Mouse (Mus musculus): ENCODE results near the gene Gm28551. TPM values are rescaled to one million over a fixed set of nuclear protein-coding genes. Genes with fewer than 3 reads are reported as not detected.
A peak's percentile ranks its signal among the peaks of the same experiment; 100 is the strongest.
"Not testable (repeated sequence)": the region's sequence is repeated elsewhere in the genome, so short reads cannot be mapped to it uniquely, and the experiment has no call there.

Gm28551 gene
- 0.52 and 0.67 TPM in 2 replicates for polyA plus RNA-seq (2015; fragmentation: Nextera tagmentation; extraction: Ambion mirVana)

DNA sequence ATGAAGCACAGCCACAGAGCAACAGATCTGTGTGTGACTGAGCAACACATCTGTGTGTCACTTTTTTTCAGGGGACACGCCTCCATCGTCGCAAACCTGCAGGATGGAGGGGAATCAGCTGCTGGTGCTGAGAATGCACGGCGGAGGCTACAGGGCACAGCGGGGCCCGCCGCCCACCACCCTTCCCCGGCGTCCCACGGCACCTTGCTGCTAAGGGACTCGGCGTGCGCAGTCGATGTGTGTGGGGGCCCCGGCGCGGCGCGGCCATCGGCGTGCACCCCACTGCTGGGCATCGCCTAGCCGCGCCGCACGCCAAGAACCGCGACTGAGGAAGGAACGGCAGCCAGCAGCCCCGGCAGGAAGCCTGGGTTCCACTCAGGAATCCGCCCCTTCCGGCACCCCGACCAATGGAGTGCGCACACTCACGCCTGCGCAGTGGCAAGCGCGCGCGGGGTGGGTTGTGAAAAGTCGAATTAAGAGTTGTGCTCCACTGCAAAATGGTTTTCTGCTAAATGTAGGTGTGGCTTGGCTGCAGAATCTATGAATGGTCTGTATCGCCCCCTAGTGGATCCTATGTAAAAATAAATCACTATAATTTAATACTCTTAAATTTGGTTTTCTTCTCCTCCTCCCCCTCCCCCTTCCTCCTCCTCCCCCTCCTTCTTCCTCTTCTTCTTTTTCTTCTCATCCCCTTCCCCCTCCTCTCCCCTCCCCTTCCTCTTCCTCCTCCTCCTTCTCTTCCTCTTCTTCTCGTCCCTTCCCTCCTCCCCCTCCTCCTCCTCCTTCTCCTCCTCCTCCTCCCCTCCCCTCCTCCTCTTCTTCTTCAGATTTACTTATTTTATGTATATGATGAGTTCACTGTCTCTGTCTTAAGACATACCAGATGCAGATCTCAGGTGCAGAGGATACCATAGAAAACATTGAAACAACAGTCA is at the start of gene Gm28551, which contains the start of the genes Asdurf and Asnsd1:
Gene Gm28551, minus strand, starts transcription at position 341 of the 935 bp plus-strand sequence.
Gene Asdurf, minus strand, starts transcription at position 293 of the 935 bp plus-strand sequence.
Gene Asnsd1, minus strand, starts transcription at position 426 of the 935 bp plus-strand sequence.
- H3K4me3 ChIP-seq (replicated peaks) = peak within 1 kb of the TSS; percentile 89
- no peaks in the 10 kb centered on the region for H3K27me3 ChIP-seq
- H3K9ac ChIP-seq = peak within 1 kb of the TSS; percentile 85
- H3K9me3 ChIP-seq (replicated peaks) = no peaks in the 10 kb centered on the region
- peak within 1 kb of the TSS; percentile 49 for H3K4me2 ChIP-seq (replicated peaks)
- H3K4me1 ChIP-seq = 0 out of 2 replicates have a peak, but pooled peaks cover 3% of the 10 kb centered on the region
- peak; percentile 100 for ATAC-seq (ENCODE audit: insufficient number of reproducible peaks, low FRiP score, low TSS enrichment, low read depth)
- H3K36me3 ChIP-seq = peaks cover 15% of the 10 kb centered on the region
- 0% methylated on average over 44 of the region's 44 CpGs for WGBS
- H3K27ac ChIP-seq (replicated peaks) = peak within 1 kb of the TSS; percentile 90

DNA sequence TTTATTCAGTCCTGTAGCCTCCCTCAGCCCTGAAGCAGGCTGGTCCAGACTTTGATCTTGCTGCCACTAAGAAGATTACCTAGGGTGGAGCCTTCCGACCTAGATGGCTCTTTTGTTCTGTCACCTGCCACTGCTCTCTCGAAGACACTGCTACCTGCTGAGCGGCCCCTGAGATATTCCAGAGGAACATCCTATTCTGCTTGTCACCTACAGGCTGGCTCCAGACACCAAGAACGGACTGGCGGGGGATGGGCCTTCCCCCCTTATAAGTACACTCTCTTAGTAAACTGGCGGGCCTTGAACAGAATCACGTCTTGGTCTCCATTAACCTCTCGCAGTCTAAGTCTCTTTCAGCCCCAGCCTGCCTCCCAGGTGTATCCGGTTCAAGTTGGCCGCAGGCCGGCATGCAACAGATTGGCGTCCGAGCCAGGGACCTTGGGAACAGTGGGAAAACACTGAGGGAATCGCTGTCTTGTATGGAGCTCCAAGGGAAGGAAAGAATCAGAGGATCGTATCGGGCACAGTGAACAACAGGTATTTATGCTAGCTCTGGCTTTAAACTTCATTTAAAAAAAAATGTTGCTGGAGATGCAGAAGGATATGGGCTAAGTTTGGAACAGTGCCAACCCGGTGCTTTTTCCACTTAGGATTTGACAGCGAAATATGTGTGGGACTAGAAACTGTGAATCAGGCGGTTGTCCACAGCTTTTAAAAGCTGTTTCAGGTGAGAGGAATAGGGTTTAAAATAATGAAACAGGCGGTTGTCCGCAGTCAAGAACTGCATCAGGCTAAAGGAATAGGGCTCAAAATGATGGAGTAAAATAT is 41.7 kb upstream of the Gm28551 start:
- WGBS = 24% methylated on average over 21 of the region's 21 CpGs
- H3K9ac ChIP-seq; H3K27me3 ChIP-seq; H3K27ac ChIP-seq (replicated peaks); H3K4me3 ChIP-seq (replicated peaks); H3K4me1 ChIP-seq; ATAC-seq (ENCODE audit: insufficient number of reproducible peaks, low FRiP score, low TSS enrichment, low read depth); H3K36me3 ChIP-seq; H3K9me3 ChIP-seq (replicated peaks): not testable (repeated sequence)
- H3K4me2 ChIP-seq (replicated peaks) = peak overlapping the region; percentile 36

DNA sequence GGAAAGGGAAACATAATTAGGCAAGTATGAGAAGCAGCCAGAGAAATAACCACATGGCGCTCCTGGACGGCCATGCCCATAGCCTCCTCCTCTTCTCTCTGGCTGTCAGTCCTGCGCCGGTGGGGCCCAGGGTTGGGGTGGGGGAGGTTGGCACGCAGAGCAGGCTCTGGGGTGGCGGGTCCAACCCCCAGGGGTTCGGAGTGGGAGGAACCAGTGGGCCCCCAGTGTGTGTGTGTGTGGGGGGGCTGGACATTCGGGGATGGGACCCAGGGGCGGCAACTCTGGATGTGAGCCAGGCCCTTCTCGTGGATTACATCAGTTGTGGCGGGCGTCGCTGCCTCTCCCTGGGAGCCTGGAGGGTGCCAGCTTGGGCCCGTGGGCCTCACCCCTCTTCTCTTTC is 36.3 kb upstream of the Gm28551 start:
- H3K36me3 ChIP-seq = no peaks in the 10 kb centered on the region
- 84% methylated on average over 10 of the region's 14 CpGs for WGBS
- no peaks in the 10 kb centered on the region for H3K9me3 ChIP-seq (replicated peaks)
- H3K4me3 ChIP-seq (replicated peaks) = no peak overlapping the region
- no peaks in the 10 kb centered on the region for H3K27me3 ChIP-seq
- H3K9ac ChIP-seq = no peak overlapping the region
- ATAC-seq (ENCODE audit: insufficient number of reproducible peaks, low FRiP score, low TSS enrichment, low read depth) = no peak
- no peak overlapping the region for H3K4me2 ChIP-seq (replicated peaks)
- no peaks in the 10 kb centered on the region for H3K4me1 ChIP-seq
- no peak overlapping the region for H3K27ac ChIP-seq (replicated peaks)

DNA sequence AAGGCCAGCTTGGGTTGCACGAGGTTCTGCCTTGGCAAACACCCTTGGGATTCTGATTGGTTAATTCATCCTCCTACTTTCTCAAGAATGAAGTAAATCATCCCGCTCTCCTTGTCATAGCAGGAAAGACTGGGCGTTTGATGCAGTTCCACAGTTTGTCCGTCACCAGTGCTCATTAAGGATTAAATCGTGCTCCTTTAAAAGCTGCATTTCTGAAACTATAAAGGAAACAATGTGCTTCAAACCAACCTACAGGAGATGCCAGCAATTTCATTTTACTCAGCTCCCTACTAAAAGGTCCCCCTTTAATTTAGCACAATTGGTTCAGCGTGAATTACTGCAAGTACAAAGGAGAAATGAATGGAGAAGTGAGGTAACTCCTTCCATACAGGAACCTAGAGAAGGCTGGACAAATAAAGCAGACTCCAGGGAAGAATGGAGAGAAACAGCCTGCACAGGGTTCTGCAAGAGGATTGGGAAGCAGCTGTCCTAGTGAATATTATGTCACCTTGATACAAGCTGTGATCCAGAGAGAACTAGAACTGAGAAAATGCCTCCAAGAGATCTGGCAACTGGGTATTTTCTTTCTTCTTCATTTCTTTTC is 31.7 kb upstream of the Gm28551 start:
- no peaks in the 10 kb centered on the region for H3K27me3 ChIP-seq
- H3K4me3 ChIP-seq (replicated peaks) = no peak overlapping the region
- no peaks in the 10 kb centered on the region for H3K36me3 ChIP-seq
- H3K4me1 ChIP-seq = no peaks in the 10 kb centered on the region
- no peak for ATAC-seq (ENCODE audit: insufficient number of reproducible peaks, low FRiP score, low TSS enrichment, low read depth)
- no peak overlapping the region for H3K27ac ChIP-seq (replicated peaks)
- H3K4me2 ChIP-seq (replicated peaks) = no peak overlapping the region
- H3K9ac ChIP-seq = no peak overlapping the region
- H3K9me3 ChIP-seq (replicated peaks) = no peaks in the 10 kb centered on the region
- 69% methylated on average over 6 of the region's 6 CpGs for WGBS

DNA sequence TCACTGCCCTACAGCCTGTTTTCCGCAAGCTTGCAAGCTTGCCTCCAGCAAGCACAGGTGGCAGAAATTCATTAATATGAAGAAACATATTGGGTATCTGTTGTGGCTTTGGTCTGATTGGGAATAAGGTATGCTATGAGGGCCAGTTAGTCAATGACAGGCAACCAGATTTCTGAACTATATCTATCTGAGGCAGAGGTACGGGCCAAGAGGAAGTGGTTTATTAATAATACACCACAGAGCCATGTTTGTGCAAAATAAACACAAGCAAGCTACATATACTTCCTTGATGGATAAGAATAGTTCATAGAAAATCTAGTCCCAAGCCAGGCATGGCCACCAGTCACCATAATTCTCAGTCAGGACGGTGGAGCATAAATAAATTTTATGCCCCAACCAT is 25.3 kb upstream of the Gm28551 start:
- no peak overlapping the region for H3K4me2 ChIP-seq (replicated peaks)
- H3K27me3 ChIP-seq = no peaks in the 10 kb centered on the region
- H3K9me3 ChIP-seq (replicated peaks) = no peaks in the 10 kb centered on the region
- no peak overlapping the region for H3K4me3 ChIP-seq (replicated peaks)
- H3K36me3 ChIP-seq = no peaks in the 10 kb centered on the region
- no peaks in the 10 kb centered on the region for H3K4me1 ChIP-seq
- 71% methylated on average over 3 of the region's 3 CpGs for WGBS
- H3K9ac ChIP-seq = no peak overlapping the region
- no peak overlapping the region for H3K27ac ChIP-seq (replicated peaks)
- no peak for ATAC-seq (ENCODE audit: insufficient number of reproducible peaks, low FRiP score, low TSS enrichment, low read depth)

DNA sequence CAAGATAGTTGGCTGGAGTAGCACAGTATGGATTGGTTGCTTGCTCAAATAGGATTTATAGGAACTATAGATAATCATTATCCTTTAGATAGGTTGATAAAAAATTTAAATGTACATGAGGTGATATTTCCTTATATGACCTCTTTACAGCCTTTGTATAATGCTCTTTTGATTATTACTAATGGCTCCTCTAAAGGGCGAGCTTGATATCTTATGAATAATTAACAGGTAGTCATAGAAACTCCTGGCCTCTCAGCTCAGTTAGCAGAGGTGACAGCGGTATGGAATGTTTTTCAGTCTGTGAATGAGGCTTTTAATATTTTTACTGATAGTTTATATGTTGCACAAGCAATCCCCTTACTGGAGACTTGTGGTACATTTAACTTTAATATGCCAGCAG is 23.5 kb upstream of the Gm28551 start:
- H3K27ac ChIP-seq (replicated peaks); H3K4me1 ChIP-seq; H3K9me3 ChIP-seq (replicated peaks); H3K27me3 ChIP-seq; H3K9ac ChIP-seq; H3K4me2 ChIP-seq (replicated peaks); ATAC-seq (ENCODE audit: insufficient number of reproducible peaks, low FRiP score, low TSS enrichment, low read depth); H3K36me3 ChIP-seq; H3K4me3 ChIP-seq (replicated peaks): not testable (repeated sequence)
- WGBS = 83% methylated on average over 2 of the region's 2 CpGs

DNA sequence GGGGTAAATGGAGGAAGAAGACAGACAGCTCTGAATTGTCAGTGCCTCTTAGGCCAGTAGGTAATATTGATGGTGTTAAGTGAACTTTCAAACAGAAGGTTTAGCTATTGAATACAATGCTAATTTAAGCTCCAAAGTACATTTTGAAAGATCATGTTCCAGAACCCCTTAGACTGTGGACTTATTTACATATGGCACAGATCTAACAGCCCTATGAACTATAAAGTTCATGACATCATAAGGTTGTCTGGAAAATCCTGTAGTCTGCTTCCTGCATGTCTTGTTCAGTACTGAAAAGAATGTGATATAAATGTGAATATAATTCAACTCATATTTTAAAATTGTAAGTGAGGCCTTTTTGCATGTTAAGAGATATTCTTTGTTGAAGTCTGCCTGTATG is 6.5 kb upstream of the Gm28551 start:
- no peaks in the 10 kb centered on the region for H3K27me3 ChIP-seq
- H3K27ac ChIP-seq (replicated peaks) = no peak overlapping the region
- no peaks in the 10 kb centered on the region for H3K36me3 ChIP-seq
- ATAC-seq (ENCODE audit: insufficient number of reproducible peaks, low FRiP score, low TSS enrichment, low read depth) = no peak
- no peaks in the 10 kb centered on the region for H3K4me1 ChIP-seq
- no peak overlapping the region for H3K4me3 ChIP-seq (replicated peaks)
- H3K9me3 ChIP-seq (replicated peaks) = no peaks in the 10 kb centered on the region
- H3K9ac ChIP-seq = no peak overlapping the region
- H3K4me2 ChIP-seq (replicated peaks) = no peak overlapping the region

DNA sequence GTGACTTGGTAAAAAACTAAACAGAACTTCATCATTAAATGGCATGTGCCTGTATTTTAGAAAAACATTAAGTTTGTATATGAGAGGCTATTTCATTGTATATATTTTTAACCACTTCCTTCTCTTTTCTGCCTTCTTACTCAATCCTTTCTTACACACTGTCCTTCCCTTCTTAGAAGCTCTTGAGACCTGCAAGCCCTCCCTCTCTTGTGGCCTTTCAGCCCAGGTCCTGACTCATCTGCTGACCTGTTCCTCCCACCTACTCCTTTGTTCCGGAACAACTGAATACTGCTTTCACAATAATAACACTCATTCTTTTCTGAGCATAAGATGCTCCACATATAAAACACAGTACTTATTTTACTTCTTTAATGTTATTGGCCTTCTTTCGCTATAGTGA is 11.4 kb downstream of the Gm28551 start:
- no peak for ATAC-seq (ENCODE audit: insufficient number of reproducible peaks, low FRiP score, low TSS enrichment, low read depth)
- H3K27me3 ChIP-seq = no peaks in the 10 kb centered on the region
- peaks cover 49% of the 10 kb centered on the region for H3K36me3 ChIP-seq
- no peak overlapping the region for H3K4me3 ChIP-seq (replicated peaks)
- 94% methylated on average over 2 of the region's 2 CpGs for WGBS
- no peaks in the 10 kb centered on the region for H3K4me1 ChIP-seq
- H3K4me2 ChIP-seq (replicated peaks) = no peak overlapping the region
- 0 out of 2 replicates have a peak, but pooled peaks cover 5% of the 10 kb centered on the region for H3K9me3 ChIP-seq (replicated peaks)
- no peak overlapping the region for H3K27ac ChIP-seq (replicated peaks)
- H3K9ac ChIP-seq = no peak overlapping the region

DNA sequence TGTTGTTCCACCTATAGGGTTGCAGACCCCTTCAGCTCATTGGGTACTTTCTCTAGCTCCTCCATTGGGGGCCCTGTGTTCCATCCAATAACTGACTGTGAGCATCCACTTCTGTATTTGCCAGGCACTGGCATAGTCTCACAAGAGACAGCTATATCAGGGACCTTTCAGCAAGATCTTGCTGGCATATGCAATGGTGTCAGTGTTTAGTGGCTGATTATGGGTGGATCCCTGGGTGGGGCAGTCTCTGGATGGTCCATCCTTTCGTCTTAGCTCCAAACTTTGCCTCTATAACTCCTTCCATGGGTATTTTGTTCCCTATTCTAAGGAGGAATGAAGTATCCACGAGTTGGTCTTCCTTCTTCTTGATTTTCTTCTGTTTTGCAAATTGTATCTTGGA is 15.1 kb downstream of the Gm28551 start:
- not testable (repeated sequence) for H3K27ac ChIP-seq (replicated peaks); ATAC-seq (ENCODE audit: insufficient number of reproducible peaks, low FRiP score, low TSS enrichment, low read depth); H3K27me3 ChIP-seq; H3K4me3 ChIP-seq (replicated peaks); H3K4me2 ChIP-seq (replicated peaks); H3K9me3 ChIP-seq (replicated peaks); H3K4me1 ChIP-seq; H3K9ac ChIP-seq
- H3K36me3 ChIP-seq = peaks cover 21% of the 10 kb centered on the region
- WGBS = 74% methylated on average over 2 of the region's 2 CpGs

DNA sequence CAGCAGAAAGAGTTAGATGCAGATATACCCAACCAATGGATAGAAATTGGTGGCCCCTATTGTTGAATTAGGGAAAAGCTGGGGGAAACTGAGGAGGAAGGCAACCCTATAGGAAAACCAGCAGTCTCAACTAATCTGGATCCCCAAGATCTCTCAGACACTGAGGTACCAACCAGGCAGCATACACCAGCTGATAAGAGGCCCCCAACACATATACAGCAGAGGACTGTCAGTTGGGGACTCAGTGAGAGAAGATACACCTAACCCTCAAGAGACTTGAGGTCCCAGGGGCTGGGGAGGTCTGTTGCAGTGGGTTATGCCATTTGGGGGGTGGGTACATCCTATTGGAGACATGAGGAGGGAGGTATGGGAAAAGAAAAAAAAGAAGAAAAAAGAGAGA is 17.0 kb downstream of the Gm28551 start:
- Histone ChIP-seq H3K9ac (no peak overlapping the region), H3K4me2 (replicated peaks) (no peak overlapping the region), H3K9me3 (replicated peaks) (no peaks in the 10 kb centered on the region), H3K4me3 (replicated peaks) (no peak overlapping the region), H3K27me3 (no peaks in the 10 kb centered on the region), H3K4me1 (no peaks in the 10 kb centered on the region), H3K27ac (replicated peaks) (no peak overlapping the region), H3K36me3 (peaks cover 3% of the 10 kb centered on the region; the same call in 1 of the 2 replicates)
- no peak for ATAC-seq (ENCODE audit: insufficient number of reproducible peaks, low FRiP score, low TSS enrichment, low read depth)

DNA sequence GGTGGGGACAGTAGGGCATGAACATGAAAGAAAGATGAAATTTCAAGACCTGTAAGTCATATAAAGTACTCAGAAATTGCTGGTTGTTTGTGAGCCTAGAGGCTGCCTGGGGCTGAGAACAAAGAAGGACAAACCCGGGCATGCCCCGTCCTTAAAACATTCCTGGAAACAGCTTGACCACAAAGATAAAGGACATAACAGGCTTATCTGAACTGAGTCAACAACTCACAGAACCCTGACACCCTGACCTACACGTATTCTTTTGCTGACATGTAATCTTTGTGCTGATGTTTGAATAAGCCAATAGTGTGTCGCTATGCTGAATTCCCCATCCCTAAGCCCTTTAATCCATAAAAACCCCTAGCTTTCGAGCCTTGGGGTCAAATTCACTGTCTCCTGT is 18.9 kb downstream of the Gm28551 start:
- not testable (repeated sequence) for H3K36me3 ChIP-seq; H3K27ac ChIP-seq (replicated peaks); H3K9ac ChIP-seq; H3K4me1 ChIP-seq; H3K9me3 ChIP-seq (replicated peaks); H3K4me2 ChIP-seq (replicated peaks); H3K27me3 ChIP-seq; ATAC-seq (ENCODE audit: insufficient number of reproducible peaks, low FRiP score, low TSS enrichment, low read depth); H3K4me3 ChIP-seq (replicated peaks)
- WGBS = 79% methylated on average over 5 of the region's 5 CpGs

All from embryonic facial prominence, embryonic 15.5 days (tissue).